Mouse (Mus musculus) heart, embryonic 15.5 days (tissue): ENCODE data around the gene Jak3. TPM values are rescaled to one million over a fixed set of nuclear protein-coding genes. Genes with fewer than 3 reads are reported as not detected.
"Not testable (repeated sequence)": the region's sequence is repeated elsewhere in the genome, so short reads cannot be mapped to it uniquely, and the experiment has no call there.

ENCODE experiments used
- ATAC-seq: fragments of 200-750 bp; cut with Nextera tagmentation; replicated peaks from 2 replicates; pipeline ENCODE4 v1.8.0; 2017; ENCODE audit warnings: low read depth, moderate TSS enrichment; ENCODE audit not compliant: insufficient number of reproducible peaks, insufficient read depth, low FRiP score
- H3K27ac ChIP-seq: fragments of 300-500 bp; sonication (generic); 2 replicates; pipeline ENCODE4 v1.5.1; 2015; ENCODE audit warnings: mild to moderate bottlenecking, inconsistent platforms
- H3K27me3 ChIP-seq: fragments of 300-500 bp; sonication (generic); 2 replicates; pipeline ENCODE4 v1.6.1; 2015; ENCODE audit warnings: inconsistent platforms
- H3K36me3 ChIP-seq: fragments of 300-500 bp; sonication (generic); 2 replicates; pipeline ENCODE4 v1.6.1; 2015; ENCODE audit warnings: mild to moderate bottlenecking, inconsistent platforms
- H3K4me1 ChIP-seq: fragments of 300-500 bp; sonication (generic); replicated peaks from 2 replicates; pipeline ENCODE4 v1.6.1; 2015; ENCODE audit warnings: inconsistent platforms
- H3K4me2 ChIP-seq: fragments of 300-500 bp; sonication (generic); 2 replicates; pipeline ENCODE4 v1.6.1; 2015; ENCODE audit warnings: inconsistent platforms, mild to moderate bottlenecking, moderate library complexity
- H3K4me3 ChIP-seq: fragments of 300-500 bp; sonication (generic); 2 replicates; pipeline ENCODE4 v1.5.1; 2015; ENCODE audit warnings: mild to moderate bottlenecking, inconsistent platforms
- H3K9ac ChIP-seq: fragments of 300-500 bp; sonication (generic); 2 replicates; pipeline ENCODE4 v1.6.1; 2015; ENCODE audit warnings: mild to moderate bottlenecking, inconsistent platforms
- H3K9me3 ChIP-seq: fragments of 300-500 bp; sonication (generic); replicated peaks from 2 replicates; pipeline ENCODE4 v1.6.1; 2016; ENCODE audit warnings: inconsistent platforms
- WGBS: fragments of 180-500 bp; shearing (Covaris S2); methylation state at CpG from one replicate; pipeline ENCODE4 v1.1.7; 2015; ENCODE audit warnings: mixed read lengths; 5-methylcytosine and 5-hydroxymethylcytosine counted together
- microRNA-seq: library from miRNA; unstranded; fragments of <30 nt; microRNA quantifications from one replicate; pipeline ENCODE4, GENCODE M21; 2016
- polyA plus RNA-seq: library from polyadenylated mRNA; unstranded; fragments of >200 nt; fragmentation: Nextera tagmentation; extraction: Ambion mirVana; gene quantifications from 2 replicates; pipeline ENCODE4 v1.2.1, GENCODE M21; 2015

Jak3 gene
- polyA plus RNA-seq, 1 experiment from 2014 or later, result 6.9 TPM

GRCm38 (mm10) chr8:71728240-71728785, 52.2 kb downstream of the Jak3 start:
- H3K4me1 ChIP-seq, result peaks cover 18% of the 10 kb centered on the region
- 9% methylated on average over 21 of the region's 21 CpGs for WGBS

DNA sequence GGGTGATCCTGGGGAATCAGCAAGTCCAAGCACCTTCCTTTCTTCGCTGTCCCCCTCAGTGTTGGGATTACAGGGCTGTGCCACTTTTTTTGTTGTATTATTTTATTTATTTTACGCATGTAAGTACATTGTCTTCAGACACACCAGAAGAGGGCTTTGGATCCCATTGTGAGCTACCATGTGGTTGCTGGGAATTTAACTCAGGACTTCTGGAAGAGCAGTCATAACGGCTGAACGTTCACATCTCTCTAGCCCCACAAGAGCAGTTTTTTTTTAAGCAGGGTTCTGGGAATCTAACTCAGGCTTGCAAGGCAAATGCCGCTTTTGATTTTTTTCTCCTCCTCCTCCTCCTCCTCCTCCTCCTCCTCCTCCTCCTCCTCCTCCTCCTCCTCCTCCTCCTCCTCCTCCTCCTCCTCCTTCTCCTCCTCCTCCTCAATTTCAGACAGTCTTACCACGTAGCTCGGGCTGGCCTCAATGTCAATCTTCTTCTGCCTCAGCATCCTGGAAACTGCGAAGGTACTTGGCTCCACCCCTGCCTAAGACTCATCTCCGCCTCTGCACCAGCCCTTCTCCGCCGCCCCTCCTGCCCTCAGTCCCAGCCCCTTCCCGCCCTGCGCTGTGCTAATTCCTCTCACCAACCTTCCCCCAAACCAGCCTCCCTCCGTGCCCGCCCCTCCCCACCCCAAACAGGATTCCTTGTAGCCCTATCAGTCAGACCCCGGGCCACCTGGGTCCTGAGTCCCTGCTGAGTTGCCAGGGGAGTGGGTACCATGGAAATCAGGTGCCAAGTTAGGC, 52.9 kb downstream of the Jak3 start:
- no peak for ATAC-seq
- H3K4me2 ChIP-seq, result peak overlapping the region; percentile 58
- 3% methylated on average over 15 of the region's 16 CpGs for WGBS
- no peak overlapping the region for H3K27ac ChIP-seq
- no peak overlapping the region for H3K9ac ChIP-seq
- H3K4me1 ChIP-seq, result peaks cover 18% of the 10 kb centered on the region
- peak overlapping the region; percentile 28 for H3K4me3 ChIP-seq
- no peaks in the 10 kb centered on the region for H3K9me3 ChIP-seq
- no peaks in the 10 kb centered on the region for H3K36me3 ChIP-seq
- H3K27me3 ChIP-seq, result peaks cover 48% of the 10 kb centered on the region

More at GRCm38 (mm10) chr8:71728240-71728785, 52.2 kb downstream of the Jak3 start:
- ATAC-seq, result no peak
- Histone ChIP-seq H3K9ac (no peak overlapping the region), H3K9me3 (no peaks in the 10 kb centered on the region), H3K27ac (no peak overlapping the region), H3K4me3 (peak overlapping the region; percentile 28), H3K4me2 (peak overlapping the region; percentile 58), H3K36me3 (no peaks in the 10 kb centered on the region), H3K27me3 (peaks cover 49% of the 10 kb centered on the region)

GRCm38 (mm10) chr8:71731652-71732230, 55.6 kb downstream of the Jak3 start:
- ATAC-seq, result no peak; the same call in 1 of the 2 replicates
- H3K4me2 ChIP-seq, result no peak overlapping the region
- H3K4me1 ChIP-seq, result peaks cover 10% of the 10 kb centered on the region
- no peaks in the 10 kb centered on the region for H3K36me3 ChIP-seq
- no peak overlapping the region for H3K4me3 ChIP-seq
- no peak overlapping the region for H3K9ac ChIP-seq
- 36% methylated on average over 3 of the region's 3 CpGs for WGBS
- H3K9me3 ChIP-seq, result no peaks in the 10 kb centered on the region
- peaks cover 25% of the 10 kb centered on the region for H3K27me3 ChIP-seq
- H3K27ac ChIP-seq, result no peak overlapping the region

DNA sequence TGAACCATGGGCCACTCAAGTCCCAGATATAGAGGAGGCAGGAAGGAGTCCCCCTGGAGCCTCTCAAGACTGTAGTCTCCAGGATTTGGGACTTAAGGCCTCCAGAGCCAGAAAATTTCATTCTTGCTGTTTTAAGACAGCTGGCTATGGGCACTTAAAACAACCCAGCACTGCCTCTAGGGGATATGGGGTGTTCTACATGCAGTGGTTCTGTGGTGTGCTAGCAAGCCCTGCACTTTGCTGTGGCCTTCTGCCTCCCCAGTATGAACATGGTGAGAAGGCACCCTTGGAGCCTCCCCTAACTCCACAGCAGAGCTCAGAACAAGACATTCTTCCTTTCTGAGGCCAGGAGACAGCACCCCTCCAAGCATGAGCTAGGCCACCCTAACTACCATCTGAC, 62.2 kb downstream of the Jak3 start:
- not testable (repeated sequence) for H3K27ac ChIP-seq, H3K9me3 ChIP-seq, H3K4me1 ChIP-seq, ATAC-seq, H3K4me2 ChIP-seq, H3K4me3 ChIP-seq, H3K9ac ChIP-seq, H3K27me3 ChIP-seq, H3K36me3 ChIP-seq

Small RNA genes lying within 50 kb of the gene (microRNA-seq; reads per million reads assigned to microRNA genes)
- gene Mir6769b, result not detected

Other genes starting within 250 kb of the Jak3 start
- 34.6 and 45.0 TPM in 2 replicates for gene Abhd8, start 212.6 kb upstream of the Jak3 start, polyA plus RNA-seq
- gene Mrpl34, start 211.3 kb upstream of the Jak3 start, polyA plus RNA-seq, result 149 and 188 TPM in 2 replicates
- gene Dda1, start 207.1 kb upstream of the Jak3 start, polyA plus RNA-seq, result 68.4 and 84.1 TPM in 2 replicates
- 0.81 and 1.9 TPM in 2 replicates for gene Ano8, start 190.3 kb upstream of the Jak3 start, polyA plus RNA-seq
- 10.5 and 11.8 TPM in 2 replicates for gene Gtpbp3, start 188.2 kb upstream of the Jak3 start, polyA plus RNA-seq
- gene Plvap, start 164.5 kb upstream of the Jak3 start, polyA plus RNA-seq, result 87.2 and 113 TPM in 2 replicates
- 0.30 and 0.48 TPM in 2 replicates for gene Ccdc194, start 150.6 kb upstream of the Jak3 start, polyA plus RNA-seq
- 34.6 and 45.1 TPM in 2 replicates for gene Bst2, start 138.8 kb upstream of the Jak3 start, polyA plus RNA-seq
- 51.1 and 65.2 TPM in 2 replicates for gene Mvb12a, start 133.4 kb upstream of the Jak3 start, polyA plus RNA-seq
- gene Tmem221, start 117.4 kb upstream of the Jak3 start, polyA plus RNA-seq, result 0.42 and 1.1 TPM in 2 replicates
- gene Nxnl1, start 109.7 kb upstream of the Jak3 start, polyA plus RNA-seq, result 0.08 TPM in 1 of 2 replicates, not detected in the other
- 18.8 and 27.8 TPM in 2 replicates for gene Slc27a1, start 107.4 kb upstream of the Jak3 start, polyA plus RNA-seq
- 159 and 171 TPM in 2 replicates for gene Pgls, start 84.1 kb upstream of the Jak3 start, polyA plus RNA-seq
- gene Fam129c, start 78.6 kb upstream of the Jak3 start, polyA plus RNA-seq, result 2.1 and 3.1 TPM in 2 replicates
- 50.4 and 64.5 TPM in 2 replicates for gene Colgalt1, start 65.3 kb upstream of the Jak3 start, polyA plus RNA-seq
- 0.49 and 0.75 TPM in 2 replicates for gene Unc13a, start 4.5 kb upstream of the Jak3 start, polyA plus RNA-seq
- 1.7 and 3.8 TPM in 2 replicates for gene Insl3, start 12.9 kb downstream of the Jak3 start, polyA plus RNA-seq
- gene B3gnt3, start 25.5 kb downstream of the Jak3 start, polyA plus RNA-seq, result 3.4 and 4.0 TPM in 2 replicates
- gene Fcho1, start 49.4 kb downstream of the Jak3 start, polyA plus RNA-seq, result 1.9 and 13.2 TPM in 2 replicates
- 3.7 and 5.7 TPM in 2 replicates for gene Zfp709, start 205.7 kb downstream of the Jak3 start, polyA plus RNA-seq
- 2.2 and 2.7 TPM in 2 replicates for gene Zfp882, start 232.3 kb downstream of the Jak3 start, polyA plus RNA-seq
- 22.3 and 23.3 TPM in 2 replicates for gene Zfp617, start 232.3 kb downstream of the Jak3 start, polyA plus RNA-seq